ENCODE assay signal across 21 mouse cellular contexts in the genomic region with DNA sequence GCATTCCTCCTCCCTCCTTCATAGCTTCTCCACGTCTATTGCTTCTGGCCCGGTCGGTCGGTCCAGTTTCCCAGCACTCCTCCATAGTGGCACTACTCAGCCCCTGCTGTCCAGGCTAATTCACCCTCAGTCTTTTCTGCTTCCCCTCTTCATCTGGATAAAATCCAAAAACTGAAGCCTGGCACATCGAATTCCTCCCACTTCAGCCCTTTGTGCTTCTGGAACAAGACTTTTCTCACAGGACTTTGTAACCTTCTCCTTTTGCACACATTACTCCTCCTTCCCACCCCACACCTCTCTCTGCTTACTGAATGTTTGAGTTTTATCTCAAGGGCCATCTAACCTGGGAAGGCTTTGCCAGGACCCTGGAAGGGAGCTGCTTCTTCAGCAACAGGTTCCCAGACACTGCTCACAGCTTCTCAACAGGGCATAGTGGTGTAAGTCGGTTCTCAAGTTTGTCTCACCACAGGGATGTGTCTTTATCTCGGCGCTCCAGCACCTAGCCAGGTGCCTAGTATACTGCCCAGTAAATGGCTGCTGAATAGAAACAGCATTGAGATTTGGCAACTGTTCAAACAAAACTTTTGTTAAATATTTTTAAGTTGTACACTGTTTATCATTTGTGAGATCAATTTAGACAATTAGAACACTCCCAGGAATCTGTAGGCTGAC. TPM values are rescaled to one million over a fixed set of nuclear protein-coding genes. Genes with fewer than 3 reads are reported as not detected.
DNase-seq lines count a peak whose midpoint lies in the region; ATAC-seq and TF ChIP-seq lines count a peak whose summit lies in the region.
"Had no signal": no experiment of that assay in that cellular context is flagged by ENCODE, and none has a peak within 500 bp of the region (broad histone marks: within the 10 kb centered on the region; RNA-seq: fewer than 3 reads in every experiment).

No protein-coding gene starts in this region.

- H3K9me3 ChIP-seq in heart, embryonic 16.5 days (replicated peaks; ENCODE audit: control insufficient read depth, low read length), result no peaks in the 10 kb centered on the region
- H3K9me3 ChIP-seq in liver, embryonic 12.5 days (replicated peaks), result no peaks in the 10 kb centered on the region
- H3K9me3 ChIP-seq in stomach, embryonic 15.5 days, result no peaks in the 10 kb centered on the region
- H3K9me3 ChIP-seq in hindbrain, embryonic 11.5 days (ENCODE audit: control insufficient read depth, low read length), result no peaks in the 10 kb centered on the region
- H3K9me3 ChIP-seq: embryonic facial prominence, embryonic 15.5 days; forebrain, embryonic 10.5 days; hindbrain, embryonic 15.5 days; megakaryocyte, embryonic 14.5 days had no signal

- no peak for ATAC-seq in heart, embryonic 16.5 days (replicated peaks; ENCODE audit: extremely low read depth, insufficient read depth, low FRiP score)
- no peak for ATAC-seq in liver, embryonic 12.5 days
- ATAC-seq in stomach, embryonic 15.5 days (ENCODE audit: insufficient read depth, low FRiP score, low read depth), result peak; percentile 41; the same call in 1 of the 2 replicates
- ATAC-seq in hindbrain, embryonic 11.5 days (ENCODE audit: low FRiP score), result no peak
- ATAC-seq: midbrain, embryonic 16.5 days had no signal

- 74% methylated on average over 8 of the region's 8 CpGs for WGBS in heart, embryonic 16.5 days
- 79% methylated on average over 8 of the region's 8 CpGs for WGBS in liver, adult 2 months
- 71% methylated on average over 8 of the region's 8 CpGs for WGBS in liver, embryonic 12.5 days (ENCODE audit: insufficient replicate concordance)
- WGBS in stomach, embryonic 15.5 days, result 68% methylated on average over 8 of the region's 8 CpGs
- 85% methylated on average over 8 of the region's 8 CpGs for WGBS in hindbrain, embryonic 11.5 days

- H3K27ac ChIP-seq in heart, embryonic 16.5 days (ENCODE audit: low read length), result peak overlapping the region; percentile 24; the same call in 1 of the 2 replicates
- H3K27ac ChIP-seq in liver, adult 2 months (replicated peaks; ENCODE audit: insufficient read depth, low read depth, low read length), result no peak overlapping the region
- no peak overlapping the region for H3K27ac ChIP-seq in liver, embryonic 12.5 days
- peak overlapping the region; percentile 57 for H3K27ac ChIP-seq in stomach, embryonic 15.5 days
- H3K27ac ChIP-seq in hindbrain, embryonic 11.5 days (ENCODE audit: low read depth, low read length), result no peak overlapping the region
- H3K27ac ChIP-seq: embryonic facial prominence, embryonic 15.5 days; forebrain, embryonic 10.5 days; hindbrain, embryonic 15.5 days; liver, embryonic 14.5 days had no signal

- TF ChIP-seq CTCF in liver, adult 2 months (IDR thresholded peaks at IDR 0.05; ENCODE audit: low read depth, low read length), result no peak

- H3K4me1 ChIP-seq in heart, embryonic 16.5 days (ENCODE audit: control insufficient read depth, insufficient read depth, low read length), result peaks cover 14% of the 10 kb centered on the region; the same call in 1 of the 2 replicates
- peaks cover 4% of the 10 kb centered on the region; the same call in 1 of the 2 replicates for H3K4me1 ChIP-seq in liver, adult 2 months (ENCODE audit: control insufficient read depth, insufficient read depth, low read length)
- no peaks in the 10 kb centered on the region for H3K4me1 ChIP-seq in liver, embryonic 12.5 days
- H3K4me1 ChIP-seq in stomach, embryonic 15.5 days, result no peaks in the 10 kb centered on the region
- no peaks in the 10 kb centered on the region for H3K4me1 ChIP-seq in hindbrain, embryonic 11.5 days (replicated peaks; ENCODE audit: control insufficient read depth, insufficient read depth, low read length)
- H3K4me1 ChIP-seq: embryonic facial prominence, embryonic 15.5 days; forebrain, embryonic 10.5 days; hindbrain, embryonic 15.5 days had no signal

- H3K4me3 ChIP-seq in heart, embryonic 16.5 days (ENCODE audit: low read length), result no peak overlapping the region
- H3K4me3 ChIP-seq in liver, adult 2 months (ENCODE audit: insufficient read depth, low read depth, low read length), result no peak overlapping the region
- H3K4me3 ChIP-seq in liver, embryonic 12.5 days, result no peak overlapping the region
- H3K4me3 ChIP-seq in stomach, embryonic 15.5 days (replicated peaks), result no peak overlapping the region
- H3K4me3 ChIP-seq in hindbrain, embryonic 11.5 days (ENCODE audit: low read depth, low read length), result no peak overlapping the region
- H3K4me3 ChIP-seq: embryonic facial prominence, embryonic 15.5 days; forebrain, embryonic 10.5 days; hindbrain, embryonic 15.5 days; megakaryocyte, embryonic 14.5 days had no signal

- H3K36me3 ChIP-seq in heart, embryonic 16.5 days (ENCODE audit: control insufficient read depth, insufficient read depth), result no peaks in the 10 kb centered on the region
- no peaks in the 10 kb centered on the region for H3K36me3 ChIP-seq in liver, adult 2 months (ENCODE audit: control insufficient read depth, insufficient read depth, low read length)
- H3K36me3 ChIP-seq in liver, embryonic 12.5 days, result no peaks in the 10 kb centered on the region
- H3K36me3 ChIP-seq in stomach, embryonic 15.5 days, result no peaks in the 10 kb centered on the region
- H3K36me3 ChIP-seq in hindbrain, embryonic 11.5 days (ENCODE audit: control insufficient read depth, insufficient read depth, low read length), result no peaks in the 10 kb centered on the region
- H3K36me3 ChIP-seq: embryonic facial prominence, embryonic 15.5 days; forebrain, embryonic 10.5 days; hindbrain, embryonic 15.5 days had no signal

- no peak for TF ChIP-seq POLR2A in liver, adult 2 months (IDR thresholded peaks at IDR 0.05; ENCODE audit: extremely low read depth, insufficient read depth, low read length)

- H3K4me2 ChIP-seq in heart, embryonic 16.5 days (ENCODE audit: low read depth, low read length), result no peak overlapping the region
- H3K4me2 ChIP-seq in liver, embryonic 12.5 days, result no peak overlapping the region
- H3K4me2 ChIP-seq in stomach, embryonic 15.5 days, result no peak overlapping the region
- H3K4me2 ChIP-seq in hindbrain, embryonic 11.5 days (replicated peaks; ENCODE audit: low read depth, low read length), result no peak overlapping the region
- H3K4me2 ChIP-seq: embryonic facial prominence, embryonic 15.5 days; hindbrain, embryonic 15.5 days had no signal

- intact Hi-C loops in left cerebral cortex, postnatal 10 days (cut with DNase I), result no loop called here

- H3K27me3 ChIP-seq in heart, embryonic 16.5 days (ENCODE audit: control insufficient read depth, insufficient read depth, low read length), result no peaks in the 10 kb centered on the region
- H3K27me3 ChIP-seq in liver, adult 2 months (ENCODE audit: control insufficient read depth, insufficient read depth, low read length), result no peaks in the 10 kb centered on the region
- H3K27me3 ChIP-seq in liver, embryonic 12.5 days (replicated peaks), result no peaks in the 10 kb centered on the region
- no peaks in the 10 kb centered on the region for H3K27me3 ChIP-seq in stomach, embryonic 15.5 days (replicated peaks)
- no peaks in the 10 kb centered on the region for H3K27me3 ChIP-seq in hindbrain, embryonic 11.5 days (ENCODE audit: control insufficient read depth, insufficient read depth, low read length)
- H3K27me3 ChIP-seq: CH12.LX; embryonic facial prominence, embryonic 15.5 days; hindbrain, embryonic 15.5 days; megakaryocyte, embryonic 14.5 days had no signal

- DNase-seq in heart, adult 9 months (ENCODE audit: low spot score in 2 of 2), result no peak
- DNase-seq in liver, adult 2 months (ENCODE audit: extremely low read depth, low read depth, low spot score), result peak; percentile 42
- DNase-seq in kidney, postnatal 36 days, result peak; percentile 38 to 73
- DNase-seq in left cerebral cortex, postnatal 10 days (ENCODE audit: extremely low spot score in 1 of 2, low spot score in 2 of 2), result no peak
- DNase-seq in hindbrain, embryonic 11.5 days (ENCODE audit: low spot score), result no peak
- DNase-seq: cerebellum, postnatal 10 days; embryo, embryonic 11 days; gastrocnemius, postnatal 10 days; heart, postnatal 14 days; right cerebral cortex, adult 18-20 months; thymus, postnatal 25 days had no signal

- peaks cover 11% of the 10 kb centered on the region for H3K79me2 ChIP-seq in liver, adult 2 months (ENCODE audit: control insufficient read depth, insufficient read depth, low read length)

- no peak overlapping the region for H3K9ac ChIP-seq in heart, embryonic 16.5 days (ENCODE audit: low read length)
- no peak overlapping the region for H3K9ac ChIP-seq in liver, adult 2 months (ENCODE audit: low read depth, low read length)
- no peak overlapping the region for H3K9ac ChIP-seq in liver, embryonic 12.5 days
- H3K9ac ChIP-seq in stomach, embryonic 15.5 days, result no peak overlapping the region
- no peak overlapping the region for H3K9ac ChIP-seq in hindbrain, embryonic 11.5 days (ENCODE audit: low read depth, low read length)
- H3K9ac ChIP-seq: embryonic facial prominence, embryonic 15.5 days; hindbrain, embryonic 15.5 days; liver, embryonic 14.5 days had no signal

RNA-seq across cellular contexts. Expression of a gene that starts 10.1 kb away (rescaled TPM):
- 10.6 and 12.3 TPM in 2 replicates for polyA plus RNA-seq in heart, embryonic 16.5 days (2015; fragmentation: Nextera tagmentation; extraction: Ambion mirVana)
- total RNA-seq in liver, adult 2 months (2014; rRNA removed), result 42.5 and 48.3 TPM in 2 replicates
- polyA plus RNA-seq in liver, adult 2 months (2012; rRNA removed), result 3.2 and 3.4 TPM in 2 replicates
- 0.54 and 1.0 TPM in 2 replicates for polyA plus RNA-seq in liver, embryonic 12.5 days (2016; fragmentation: Nextera tagmentation; extraction: Ambion mirVana)
- 11.1 and 12.3 TPM in 2 replicates for polyA plus RNA-seq in stomach, embryonic 15.5 days (2015; fragmentation: Nextera tagmentation; extraction: Ambion mirVana)
- total RNA-seq in left cerebral cortex, postnatal 10 days (2021), result 10 to 100 TPM; 12.3 to 12.7 TPM
- 5.6 and 5.8 TPM in 2 replicates for polyA plus RNA-seq in hindbrain, embryonic 11.5 days (2014; fragmentation: Nextera tagmentation; extraction: Ambion mirVana)

Comparison
In these comparisons a context has a peak if more than half of its experiments do, and no peak if none do; other contexts are left out.
1. H3K27ac ChIP-seq: peak in heart, embryonic 16.5 days (single experiment) and stomach, embryonic 15.5 days (single experiment); none in liver, adult 2 months (single experiment), liver, embryonic 12.5 days (single experiment) and hindbrain, embryonic 11.5 days (single experiment).
2. DNase-seq: peak in liver, adult 2 months (single experiment) and kidney, postnatal 36 days (2 of 2); none in heart, adult 9 months (0 of 2), left cerebral cortex, postnatal 10 days (0 of 2) and hindbrain, embryonic 11.5 days (single experiment).